Mouse (Mus musculus) embryonic facial prominence, embryonic 12.5 days (tissue): Measurements from ENCODE around the gene Lmo7. TPM values are rescaled to one million over a fixed set of nuclear protein-coding genes. Genes with fewer than 3 reads are reported as not detected.

Experiments used
- ATAC-seq: fragments of 200-750 bp; cut with Nextera tagmentation; 2 replicates; pipeline ENCODE4 v1.8.0; 2017; ENCODE audit not compliant: insufficient number of reproducible peaks, insufficient read depth, low FRiP score, low TSS enrichment
- H3K27ac ChIP-seq: fragments of 300-500 bp; sonication (generic); 2 replicates; pipeline ENCODE4 v1.5.1; 2016; ENCODE audit warnings: mild to moderate bottlenecking
- H3K27me3 ChIP-seq: fragments of 300-500 bp; sonication (generic); 2 replicates; pipeline ENCODE4 v1.6.1; 2016; ENCODE audit warnings: mild to moderate bottlenecking, moderate library complexity
- H3K36me3 ChIP-seq: fragments of 300-500 bp; sonication (generic); 2 replicates; pipeline ENCODE4 v1.6.1; 2016; ENCODE audit warnings: mild to moderate bottlenecking
- H3K4me1 ChIP-seq: fragments of 300-500 bp; sonication (generic); 2 replicates; pipeline ENCODE4 v1.6.1; 2016
- H3K4me2 ChIP-seq: fragments of 300-500 bp; sonication (generic); replicated peaks from 2 replicates; pipeline ENCODE4 v1.6.1; 2016; ENCODE audit warnings: mild to moderate bottlenecking, moderate library complexity
- H3K4me3 ChIP-seq: fragments of 300-500 bp; sonication (generic); 2 replicates; pipeline ENCODE4 v1.5.1; 2016; ENCODE audit warnings: mild to moderate bottlenecking
- H3K9ac ChIP-seq: fragments of 300-500 bp; sonication (generic); 2 replicates; pipeline ENCODE4 v1.6.1; 2016; ENCODE audit warnings: mild to moderate bottlenecking, moderate library complexity
- H3K9me3 ChIP-seq: fragments of 300-500 bp; sonication (generic); 2 replicates; pipeline ENCODE4 v1.6.1; 2016; ENCODE audit warnings: mild to moderate bottlenecking, moderate library complexity
- WGBS: fragments of 180-500 bp; shearing (Covaris S2); methylation state at CpG from one replicate; pipeline ENCODE4 v1.1.7; 2016; 5-methylcytosine and 5-hydroxymethylcytosine counted together
- polyA plus RNA-seq: library from polyadenylated mRNA; unstranded; fragments of >200 nt; fragmentation: Nextera tagmentation; extraction: Ambion mirVana; gene quantifications from 2 replicates; pipeline ENCODE4 v1.2.1, GENCODE M21; 2016

Gene Lmo7
- polyA plus RNA-seq, 1 experiment from 2014 or later = 10.6 TPM

DNA sequence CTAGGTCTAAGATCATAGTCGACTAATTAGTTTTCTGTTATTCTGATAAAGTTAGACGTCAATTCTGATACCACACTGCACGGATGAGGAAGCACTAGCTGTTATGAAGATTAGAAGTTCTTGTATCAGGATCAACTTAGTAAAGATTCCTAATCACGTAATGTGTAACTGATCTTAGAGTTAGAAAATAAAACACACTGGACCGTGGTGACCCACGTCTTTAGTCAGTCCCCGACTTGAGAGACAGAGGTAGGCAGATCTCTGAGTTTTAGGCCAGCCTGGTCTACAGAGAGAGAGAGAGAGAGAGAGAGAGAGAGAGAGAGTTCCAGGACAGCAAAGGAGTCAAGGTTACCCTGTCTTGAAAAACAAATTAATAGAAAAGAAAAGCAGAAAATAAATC is 18.7 kb downstream of the Lmo7 start:
- no peak overlapping the region for H3K4me3 ChIP-seq
- 88% methylated on average over 7 of the region's 7 CpGs for WGBS
- H3K9ac ChIP-seq = no peak overlapping the region
- H3K27me3 ChIP-seq = no peaks in the 10 kb centered on the region
- ATAC-seq = no peak
- no peaks in the 10 kb centered on the region for H3K9me3 ChIP-seq
- H3K36me3 ChIP-seq = no peaks in the 10 kb centered on the region
- no peak overlapping the region for H3K27ac ChIP-seq
- H3K4me2 ChIP-seq = no peak overlapping the region
- H3K4me1 ChIP-seq = no peaks in the 10 kb centered on the region

DNA sequence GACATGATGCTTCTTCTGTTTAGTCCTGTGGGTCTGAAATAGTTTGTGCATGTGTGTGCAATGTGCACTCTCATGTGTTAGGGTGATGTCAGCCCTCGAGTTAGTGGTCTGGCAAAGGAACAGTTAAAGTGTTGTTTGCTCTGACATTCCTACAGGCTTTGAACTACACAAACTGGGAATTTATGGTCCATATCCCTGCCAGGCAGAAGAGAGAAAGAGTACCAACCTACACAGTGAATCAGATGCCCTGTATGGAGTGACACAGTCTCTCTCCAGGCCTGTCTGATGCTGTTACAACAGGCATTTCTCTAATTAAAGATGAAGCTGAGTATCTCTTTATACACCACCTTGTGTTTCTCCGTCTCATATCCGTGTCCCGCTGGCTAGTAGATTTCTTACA is 21.2 kb downstream of the Lmo7 start:
- no peaks in the 10 kb centered on the region for H3K36me3 ChIP-seq
- no peaks in the 10 kb centered on the region for H3K9me3 ChIP-seq
- no peak overlapping the region for H3K27ac ChIP-seq
- 82% methylated on average over 4 of the region's 4 CpGs for WGBS
- no peak overlapping the region for H3K4me3 ChIP-seq
- no peak overlapping the region for H3K9ac ChIP-seq
- H3K4me2 ChIP-seq = no peak overlapping the region
- no peaks in the 10 kb centered on the region for H3K4me1 ChIP-seq
- no peaks in the 10 kb centered on the region for H3K27me3 ChIP-seq
- ATAC-seq = no peak

DNA sequence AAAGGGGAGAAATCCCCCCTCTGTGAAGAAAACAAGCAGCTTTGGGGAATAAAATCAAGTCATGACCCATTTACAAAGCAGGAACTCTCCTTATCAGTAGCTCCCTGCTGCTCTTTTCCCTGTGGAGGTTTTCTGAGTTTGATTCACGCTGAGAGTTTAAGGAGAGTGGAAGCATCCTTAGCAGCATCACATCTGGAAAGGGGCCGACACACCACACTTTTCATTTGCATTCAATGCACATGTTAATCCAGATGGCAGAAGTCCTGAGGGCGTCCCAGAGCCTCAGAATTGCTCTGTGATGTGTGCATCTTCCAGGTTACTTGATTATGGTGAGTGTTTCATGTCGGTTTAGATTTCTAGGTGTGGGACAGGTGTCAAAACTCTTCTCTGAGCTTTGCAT is 25.7 kb downstream of the Lmo7 start:
- no peak overlapping the region for H3K9ac ChIP-seq
- 35% methylated on average over 4 of the region's 4 CpGs for WGBS

DNA sequence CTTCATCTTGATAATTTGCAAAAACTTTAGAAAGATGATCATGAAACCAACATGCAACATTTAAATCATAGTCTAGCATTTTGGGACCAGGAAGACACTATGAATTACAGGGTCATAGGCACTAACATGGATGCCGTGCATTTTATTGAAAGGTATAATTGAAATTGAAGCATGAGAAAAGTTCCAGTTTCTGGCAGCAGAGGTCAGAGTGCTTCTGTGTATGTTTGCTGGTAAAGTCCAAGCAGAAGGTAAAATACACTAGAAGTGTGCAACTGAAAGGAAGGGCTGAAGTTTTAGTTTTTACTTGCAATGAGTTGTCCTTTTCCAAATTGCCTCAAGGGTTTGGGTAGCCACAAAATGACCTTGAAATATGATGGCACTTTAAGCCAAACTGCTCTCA is 32.5 kb downstream of the Lmo7 start:
- Histone ChIP-seq H3K4me1 (no peaks in the 10 kb centered on the region), H3K9ac (no peak overlapping the region), H3K9me3 (no peaks in the 10 kb centered on the region), H3K36me3 (no peaks in the 10 kb centered on the region), H3K4me3 (no peak overlapping the region), H3K4me2 (no peak overlapping the region), H3K27ac (no peak overlapping the region), H3K27me3 (no peaks in the 10 kb centered on the region)
- WGBS = 38% methylated on average over 1 of the region's 1 CpGs
- ATAC-seq = no peak

More for the DNA sequence above, 25.7 kb downstream of the Lmo7 start:
- H3K27ac ChIP-seq = no peak overlapping the region
- H3K4me1 ChIP-seq = no peaks in the 10 kb centered on the region
- no peak for ATAC-seq
- H3K9me3 ChIP-seq = no peaks in the 10 kb centered on the region
- no peak overlapping the region for H3K4me2 ChIP-seq
- H3K36me3 ChIP-seq = no peaks in the 10 kb centered on the region
- no peaks in the 10 kb centered on the region for H3K27me3 ChIP-seq
- H3K4me3 ChIP-seq = no peak overlapping the region

DNA sequence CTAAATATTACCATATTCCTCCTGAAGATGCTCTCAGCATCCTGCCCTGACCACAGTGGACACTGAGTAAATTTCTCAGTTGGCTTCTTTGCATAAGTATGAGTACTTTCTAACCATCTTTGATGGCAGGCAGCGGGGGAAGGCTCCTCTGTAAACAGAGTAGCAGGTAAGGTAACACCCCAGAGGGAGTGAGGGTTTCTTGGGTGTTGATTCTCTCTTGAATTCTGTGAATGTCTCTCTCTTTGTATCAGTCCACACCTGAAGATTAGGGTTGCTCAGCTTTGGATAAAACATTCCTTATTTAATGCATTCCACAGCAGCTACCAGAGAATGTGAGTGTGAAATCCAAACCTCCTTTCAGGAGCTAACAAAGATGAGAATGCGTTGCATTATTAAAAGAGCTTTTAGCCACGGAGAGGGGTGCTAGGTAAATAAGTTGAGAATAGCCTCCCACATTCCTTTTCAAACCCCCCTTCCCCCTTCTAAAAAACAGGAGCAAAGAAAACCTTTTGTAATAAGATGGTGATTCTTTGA is 34.1 kb downstream of the Lmo7 start:
- ATAC-seq = no peak
- Histone ChIP-seq H3K27me3 (no peaks in the 10 kb centered on the region), H3K36me3 (no peaks in the 10 kb centered on the region), H3K4me1 (no peaks in the 10 kb centered on the region), H3K27ac (no peak overlapping the region), H3K4me2 (no peak overlapping the region), H3K4me3 (no peak overlapping the region), H3K9ac (no peak overlapping the region), H3K9me3 (no peaks in the 10 kb centered on the region)
- 28% methylated on average over 3 of the region's 3 CpGs for WGBS

DNA sequence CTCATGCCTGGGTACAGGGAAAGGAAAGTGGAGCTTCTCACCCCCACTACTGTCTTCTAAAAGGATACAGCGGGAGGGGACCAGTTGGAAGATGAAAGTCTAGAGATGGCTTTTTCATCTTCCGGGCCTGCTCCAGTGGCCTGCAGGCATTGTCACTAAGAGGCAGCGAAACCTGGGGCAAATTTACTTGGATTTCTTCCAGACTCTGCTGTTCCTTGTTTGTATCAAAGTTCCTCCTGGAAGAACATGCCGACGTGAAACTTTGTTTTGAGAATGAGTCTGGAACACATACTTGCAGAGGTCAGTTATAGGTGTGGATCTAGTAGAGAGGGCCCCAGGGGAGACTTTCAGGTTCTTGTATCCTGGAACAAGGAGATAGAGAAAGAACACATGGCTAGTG is 41.6 kb downstream of the Lmo7 start:
- H3K4me2 ChIP-seq = no peak overlapping the region
- no peaks in the 10 kb centered on the region for H3K27me3 ChIP-seq
- H3K9me3 ChIP-seq = no peaks in the 10 kb centered on the region
- no peak overlapping the region for H3K27ac ChIP-seq
- no peak for ATAC-seq
- no peaks in the 10 kb centered on the region for H3K4me1 ChIP-seq
- 74% methylated on average over 5 of the region's 5 CpGs for WGBS
- H3K36me3 ChIP-seq = no peaks in the 10 kb centered on the region
- no peak overlapping the region for H3K4me3 ChIP-seq
- no peak overlapping the region for H3K9ac ChIP-seq

DNA sequence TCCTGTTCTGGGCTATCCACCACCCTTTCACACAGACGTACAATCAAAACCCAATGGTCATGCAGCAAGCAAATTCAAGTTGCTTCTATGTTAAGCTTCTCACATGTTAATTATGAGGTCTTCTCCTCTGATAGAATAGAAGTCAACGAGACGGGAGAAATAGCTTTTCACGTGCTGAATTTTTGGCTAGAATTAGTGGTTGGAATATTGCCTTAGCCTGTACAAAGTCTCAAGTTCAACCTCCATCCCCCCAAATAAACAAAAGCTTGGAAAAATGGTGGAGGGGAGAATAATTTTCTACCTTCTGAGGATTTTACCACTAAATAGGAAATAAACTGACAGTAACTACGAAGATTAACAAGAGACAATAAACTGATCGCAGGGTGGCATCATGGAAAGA is 42.0 kb downstream of the Lmo7 start:
- no peak for ATAC-seq
- H3K27me3 ChIP-seq = no peaks in the 10 kb centered on the region

DNA sequence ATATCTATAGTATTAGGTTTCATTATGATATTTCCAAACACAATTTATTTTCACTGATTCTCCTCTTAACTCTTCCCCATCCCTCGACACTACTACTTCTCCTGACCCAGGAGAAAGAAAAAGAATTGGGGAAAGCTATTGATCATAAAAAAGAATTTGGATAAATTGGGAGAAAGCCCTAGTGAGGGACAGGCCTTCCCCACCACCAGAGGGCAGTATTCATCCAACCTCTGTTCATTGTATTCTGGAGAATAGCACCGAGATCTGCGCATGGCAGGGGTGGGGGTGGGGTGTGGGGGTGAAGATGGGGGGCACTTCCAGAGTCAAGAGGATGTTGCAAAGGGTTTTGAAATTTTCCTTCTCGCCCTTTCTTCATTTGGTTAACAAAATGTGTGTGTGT is 44.9 kb downstream of the Lmo7 start:
- 62% methylated on average over 4 of the region's 4 CpGs for WGBS
- no peak overlapping the region for H3K4me2 ChIP-seq
- no peak overlapping the region for H3K27ac ChIP-seq
- H3K27me3 ChIP-seq = no peaks in the 10 kb centered on the region
- no peak for ATAC-seq
- no peaks in the 10 kb centered on the region for H3K4me1 ChIP-seq
- no peaks in the 10 kb centered on the region for H3K9me3 ChIP-seq
- H3K9ac ChIP-seq = no peak overlapping the region
- H3K36me3 ChIP-seq = no peaks in the 10 kb centered on the region
- no peak overlapping the region for H3K4me3 ChIP-seq

More for the DNA sequence above, 42.0 kb downstream of the Lmo7 start:
- no peak overlapping the region for H3K4me3 ChIP-seq
- H3K9ac ChIP-seq = no peak overlapping the region
- no peaks in the 10 kb centered on the region for H3K9me3 ChIP-seq
- H3K4me1 ChIP-seq = no peaks in the 10 kb centered on the region
- H3K36me3 ChIP-seq = no peaks in the 10 kb centered on the region
- H3K27ac ChIP-seq = no peak overlapping the region
- WGBS = 89% methylated on average over 6 of the region's 6 CpGs
- no peak overlapping the region for H3K4me2 ChIP-seq

DNA sequence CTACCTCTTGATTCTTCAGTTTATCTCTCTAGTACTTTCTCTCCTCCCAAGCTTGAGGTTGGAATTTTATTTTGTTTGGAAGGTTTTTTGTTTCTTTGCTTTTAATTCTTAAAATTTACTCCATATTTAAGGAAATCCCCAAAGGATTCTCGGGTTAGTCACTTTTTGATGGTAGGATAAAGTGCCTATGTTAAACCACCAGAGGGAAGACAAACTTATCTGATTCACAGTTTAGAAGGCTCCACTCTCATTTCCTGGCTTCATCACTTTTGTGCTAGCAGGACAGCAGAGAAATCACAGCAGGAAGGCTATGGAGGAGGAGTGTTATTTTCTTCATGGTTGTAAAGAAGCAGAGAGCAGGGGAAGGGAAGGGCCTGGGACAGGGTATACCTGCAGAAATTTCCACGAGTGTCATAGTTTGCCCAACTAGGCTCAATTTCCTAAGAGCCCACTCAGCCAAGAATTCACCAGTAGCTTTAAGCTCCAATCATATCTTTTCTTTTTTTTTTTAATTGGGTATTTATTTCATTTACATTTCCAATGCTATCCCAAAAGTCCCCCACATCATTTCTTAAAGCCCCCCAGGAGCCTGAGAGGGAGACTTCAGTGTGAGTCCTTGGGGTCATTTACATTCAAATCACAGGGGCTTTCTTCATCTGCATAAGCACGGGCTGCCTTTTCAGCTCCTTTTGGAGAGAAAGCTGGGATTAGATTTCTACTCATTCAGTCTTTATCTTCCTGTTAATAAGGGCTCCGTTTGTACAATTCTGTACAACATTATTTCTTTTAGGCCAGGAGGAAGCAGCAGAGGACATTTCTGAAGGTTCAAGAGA is 46.8 kb downstream of the Lmo7 start:
- Histone ChIP-seq H3K4me1 (no peaks in the 10 kb centered on the region), H3K36me3 (no peaks in the 10 kb centered on the region), H3K27me3 (no peaks in the 10 kb centered on the region), H3K4me2 (no peak overlapping the region), H3K9me3 (no peaks in the 10 kb centered on the region), H3K9ac (no peak overlapping the region), H3K27ac (no peak overlapping the region), H3K4me3 (no peak overlapping the region)
- ATAC-seq = no peak
- WGBS = 24% methylated on average over 4 of the region's 4 CpGs

DNA sequence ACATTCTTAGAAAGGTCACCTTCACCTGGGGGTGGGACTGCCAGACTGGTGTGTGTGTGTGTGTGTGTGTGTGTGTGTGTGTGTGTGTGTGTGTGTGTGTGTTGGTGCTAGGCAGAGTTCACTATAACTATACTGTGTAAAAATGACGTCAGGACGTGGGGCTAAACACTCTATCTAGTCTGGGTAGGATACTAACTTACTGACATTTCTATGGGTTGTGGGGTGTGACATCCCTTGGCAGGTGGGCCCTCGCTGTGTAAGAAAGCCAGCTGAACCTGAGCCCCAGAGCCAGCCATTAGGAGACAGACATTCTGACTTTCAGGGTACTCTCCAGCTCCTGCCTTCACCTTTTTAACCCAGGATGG is 47.4 kb downstream of the Lmo7 start:
- Histone ChIP-seq H3K9me3 (no peaks in the 10 kb centered on the region), H3K9ac (no peak overlapping the region), H3K36me3 (no peaks in the 10 kb centered on the region), H3K27me3 (no peaks in the 10 kb centered on the region), H3K4me1 (no peaks in the 10 kb centered on the region), H3K4me2 (no peak overlapping the region), H3K4me3 (no peak overlapping the region), H3K27ac (no peak overlapping the region)
- ATAC-seq = no peak
- WGBS = 36% methylated on average over 3 of the region's 3 CpGs

DNA sequence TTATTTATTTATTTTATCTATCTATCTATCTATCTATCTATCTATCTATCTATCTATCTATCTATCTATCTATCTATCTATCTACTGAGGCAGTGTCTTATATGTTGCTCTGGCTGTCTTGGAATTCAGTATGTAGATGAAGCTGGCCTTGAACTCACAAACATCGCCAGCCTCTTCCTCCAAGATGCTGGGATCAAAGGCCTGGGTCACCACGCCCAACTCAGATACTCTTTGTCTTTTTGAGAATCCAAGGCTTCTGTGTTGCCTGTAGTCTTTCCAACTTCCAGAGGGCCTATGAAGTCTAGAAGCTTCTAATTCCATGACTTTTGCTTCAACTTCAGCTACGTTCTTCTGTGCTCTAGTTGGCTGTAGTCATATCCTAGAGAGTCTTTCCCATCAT is 48.7 kb downstream of the Lmo7 start:
- H3K36me3 ChIP-seq = no peaks in the 10 kb centered on the region
- WGBS = 96% methylated on average over 3 of the region's 3 CpGs
- no peak overlapping the region for H3K4me2 ChIP-seq
- H3K27me3 ChIP-seq = no peaks in the 10 kb centered on the region
- H3K9ac ChIP-seq = no peak overlapping the region
- ATAC-seq = no peak
- H3K4me3 ChIP-seq = no peak overlapping the region
- no peaks in the 10 kb centered on the region for H3K9me3 ChIP-seq
- no peak overlapping the region for H3K27ac ChIP-seq
- H3K4me1 ChIP-seq = no peaks in the 10 kb centered on the region

DNA sequence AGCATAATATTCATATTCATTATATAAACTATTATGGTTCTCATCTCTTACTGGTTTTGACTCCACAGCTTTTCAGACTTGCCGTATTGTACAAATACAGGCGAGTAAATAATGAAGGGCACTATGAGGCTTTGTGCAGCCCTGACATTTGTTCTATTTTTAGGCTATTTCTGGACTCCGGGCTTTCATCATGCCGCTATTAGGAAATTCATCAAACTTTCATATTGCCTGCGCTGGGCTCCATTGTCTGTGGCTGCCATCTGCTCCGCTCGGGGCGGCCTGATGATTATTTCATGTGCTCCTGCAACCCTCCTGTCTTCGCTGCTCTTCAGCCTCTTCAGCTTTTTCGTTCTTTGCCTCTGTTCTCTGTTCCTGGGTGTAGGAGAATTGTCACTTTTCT is 50.3 kb downstream of the Lmo7 start:
- H3K27ac ChIP-seq = no peak overlapping the region
- H3K4me2 ChIP-seq = no peak overlapping the region
- 94% methylated on average over 10 of the region's 10 CpGs for WGBS
- H3K4me3 ChIP-seq = no peak overlapping the region
- H3K9me3 ChIP-seq = no peaks in the 10 kb centered on the region
- no peak for ATAC-seq
- H3K27me3 ChIP-seq = no peaks in the 10 kb centered on the region
- no peaks in the 10 kb centered on the region for H3K4me1 ChIP-seq
- H3K9ac ChIP-seq = no peak overlapping the region
- no peaks in the 10 kb centered on the region for H3K36me3 ChIP-seq
